Mouse (Mus musculus): ENCODE measurements around the gene Hsd3b1. TPM values are rescaled to one million over a fixed set of nuclear protein-coding genes. Genes with fewer than 3 reads are reported as not detected.

Gene Hsd3b1
- polyA plus RNA-seq (2015; fragmentation: Illumina TruSeq; extraction: RNeasy Lipid Tissue Mini Kit (QIAGEN cat#74804); ENCODE audit: low read depth, low replicate concordance) = not detected

GRCm38 (mm10) chr3:98859576-98859975 lies at the start of gene Hsd3b1:
Gene Hsd3b1, minus strand, starts transcription at chr3:98859794.

DNA sequence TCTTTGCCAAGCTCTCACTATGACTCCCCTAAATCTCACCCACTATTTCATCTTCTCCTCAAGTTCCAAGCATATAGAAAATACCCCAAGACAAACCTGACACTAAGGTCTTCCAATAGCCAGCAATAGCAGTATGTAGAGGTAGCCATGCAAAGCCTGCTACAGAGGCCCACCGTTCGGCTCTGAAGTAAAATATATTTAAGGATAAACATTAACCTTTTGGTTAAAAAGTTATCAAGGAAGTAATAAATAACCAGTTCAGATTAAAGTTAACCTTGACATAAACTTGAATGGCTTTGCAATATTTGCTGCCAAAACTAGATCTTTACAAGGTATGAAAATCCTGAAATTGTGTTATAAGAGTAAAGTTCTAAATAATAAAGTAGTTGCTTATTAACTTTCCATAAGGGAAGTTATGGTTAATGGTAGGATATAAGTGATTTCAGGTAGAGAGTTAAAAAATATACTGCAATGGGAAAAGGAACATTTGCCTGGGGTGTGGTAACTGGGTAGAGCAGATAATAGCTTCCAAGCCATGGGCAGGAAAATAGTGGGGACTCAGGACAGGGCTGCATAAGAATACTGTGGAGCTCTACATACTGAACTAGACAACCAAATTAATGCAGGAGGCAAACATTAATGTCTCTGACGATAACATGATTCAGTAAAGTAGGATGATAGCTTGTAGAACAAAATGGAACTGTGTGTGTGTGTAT lies 33.6 kb upstream of the Hsd3b1 start, which contains the start of gene Hao2:
Gene Hao2 (minus strand): TSS at position 183 of the 716 bp plus-strand sequence.

GRCm38 (mm10) chr3:98814101-98814670 lies 45.4 kb downstream of the Hsd3b1 start, which contains the start of gene Hsd3b6:
Gene Hsd3b6, minus strand, starts transcription at chr3:98814443.

Other genes starting within 250 kb of the Hsd3b1 start
- gene Hsd3b5, start 229.5 kb downstream of the Hsd3b1 start, polyA plus RNA-seq (2015; fragmentation: Illumina TruSeq; extraction: RNeasy Lipid Tissue Mini Kit (QIAGEN cat#74804); ENCODE audit: low read depth, low replicate concordance) = not detected
- not detected for gene Hsd3b2, start 135.3 kb downstream of the Hsd3b1 start, polyA plus RNA-seq (2015; fragmentation: Illumina TruSeq; extraction: RNeasy Lipid Tissue Mini Kit (QIAGEN cat#74804); ENCODE audit: low read depth, low replicate concordance)
- not detected for gene Hsd3b3, start 96.7 kb downstream of the Hsd3b1 start, polyA plus RNA-seq (2015; fragmentation: Illumina TruSeq; extraction: RNeasy Lipid Tissue Mini Kit (QIAGEN cat#74804); ENCODE audit: low read depth, low replicate concordance)
- not detected for gene Hsd3b6, start 45.4 kb downstream of the Hsd3b1 start, polyA plus RNA-seq (2015; fragmentation: Illumina TruSeq; extraction: RNeasy Lipid Tissue Mini Kit (QIAGEN cat#74804); ENCODE audit: low read depth, low replicate concordance)
- gene Hao2, start 33.4 kb upstream of the Hsd3b1 start, polyA plus RNA-seq (2015; fragmentation: Illumina TruSeq; extraction: RNeasy Lipid Tissue Mini Kit (QIAGEN cat#74804); ENCODE audit: low read depth, low replicate concordance) = not detected